Mouse (Mus musculus) activated CD4-positive, CD25-positive, alpha-beta regulatory T cell, adult 9 weeks (primary cell): Measurements from ENCODE around the gene 4930518I15Rik. TPM values are rescaled to one million over a fixed set of nuclear protein-coding genes. Genes with fewer than 3 reads are reported as not detected.

Experiments used
- polyA plus RNA-seq: library from polyadenylated mRNA; unstranded; fragments of 100-300 nt; shearing (Covaris generic); gene quantifications from one replicate; pipeline ENCODE4 v1.2.1, GENCODE M21; 2017

Gene 4930518I15Rik
- polyA plus RNA-seq, result 8.3 TPM

GRCm38 (mm10) chr2:156857835-156858234 is at the start of gene 4930518I15Rik:
Gene 4930518I15Rik, minus strand, starts transcription at chr2:156857946.

GRCm38 (mm10) chr2:156887017-156887416 is 29.3 kb upstream of the 4930518I15Rik start, which contains the start of gene Sla2:
Gene Sla2, minus strand, starts transcription at chr2:156887192.

GRCm38 (mm10) chr2:156862772-156863486 is 5.2 kb upstream of the 4930518I15Rik start, which contains the start of gene Rab5if:
Gene Rab5if, plus strand, starts transcription at chr2:156863128.

GRCm38 (mm10) chr2:156839319-156840191 is 18.2 kb downstream of the 4930518I15Rik start, which contains the start of gene Tgif2:
Gene Tgif2, plus strand, starts transcription at chr2:156840007.

Other genes starting within 250 kb of the 4930518I15Rik start
- 117 TPM for gene Dlgap4, start 244.2 kb downstream of the 4930518I15Rik start, polyA plus RNA-seq
- gene Myl9, start 82.5 kb downstream of the 4930518I15Rik start, polyA plus RNA-seq, result not detected
- 21.1 TPM for gene Tgif2, start 17.9 kb downstream of the 4930518I15Rik start, polyA plus RNA-seq
- gene Rab5if, start 5.2 kb upstream of the 4930518I15Rik start, polyA plus RNA-seq, result 10.0 TPM
- 84.9 TPM for gene Sla2, start 29.2 kb upstream of the 4930518I15Rik start, polyA plus RNA-seq
- gene Ndrg3, start 134.1 kb upstream of the 4930518I15Rik start, polyA plus RNA-seq, result 157 TPM
- gene Dsn1, start 149.2 kb upstream of the 4930518I15Rik start, polyA plus RNA-seq, result 18.6 TPM
- gene Soga1, start 221.3 kb upstream of the 4930518I15Rik start, polyA plus RNA-seq, result not detected
- not detected for gene Tldc2, start 229.1 kb upstream of the 4930518I15Rik start, polyA plus RNA-seq